Mouse (Mus musculus): Measurements from ENCODE around the gene P2rx3. TPM values are rescaled to one million over a fixed set of nuclear protein-coding genes. Genes with fewer than 3 reads are reported as not detected.

The P2rx3 gene
- polyA plus RNA-seq, 2 experiments, result 0.17 to 0.22 TPM

GRCm38 (mm10) chr2:84967318-84967991 is 69.8 kb downstream of the P2rx3 start:
- H3K27ac ChIP-seq, result no peak overlapping the region; the same call in 1 of the 2 replicates
- H3K4me3 ChIP-seq (ENCODE audit: insufficient read depth in 1 of 2, low read depth in 2 of 2, low read length in 2 of 2), result no peak overlapping the region
- no peaks in the 10 kb centered on the region; a peak in 3 of 4 replicates for H3K4me1 ChIP-seq (replicated peaks; ENCODE audit: control insufficient read depth in 2 of 2, insufficient read depth in 2 of 2, low read length in 1 of 2)
- no peak overlapping the region for H3K9ac ChIP-seq (replicated peaks)
- DNase-seq (ENCODE audit: low read depth in 3 of 3, low spot score in 3 of 3), result no peak
- H3K4me2 ChIP-seq (ENCODE audit: low read depth), result no peak overlapping the region
- no peaks in the 10 kb centered on the region for H3K9me3 ChIP-seq (ENCODE audit: control insufficient read depth, low read length)
- no peak for TF ChIP-seq CTCF (IDR thresholded peaks at IDR 0.05; ENCODE audit: low read depth)
- no peaks in the 10 kb centered on the region for H3K27me3 ChIP-seq (ENCODE audit: control insufficient read depth, insufficient read depth, low read length)
- no peaks in the 10 kb centered on the region for H3K36me3 ChIP-seq (replicated peaks; ENCODE audit: control insufficient read depth, insufficient read depth, low read depth)
- no peak for ATAC-seq (ENCODE audit: insufficient read depth)
- WGBS (ENCODE audit: insufficient replicate concordance), result 33% methylated on average over 5 of the region's 5 CpGs

DNA sequence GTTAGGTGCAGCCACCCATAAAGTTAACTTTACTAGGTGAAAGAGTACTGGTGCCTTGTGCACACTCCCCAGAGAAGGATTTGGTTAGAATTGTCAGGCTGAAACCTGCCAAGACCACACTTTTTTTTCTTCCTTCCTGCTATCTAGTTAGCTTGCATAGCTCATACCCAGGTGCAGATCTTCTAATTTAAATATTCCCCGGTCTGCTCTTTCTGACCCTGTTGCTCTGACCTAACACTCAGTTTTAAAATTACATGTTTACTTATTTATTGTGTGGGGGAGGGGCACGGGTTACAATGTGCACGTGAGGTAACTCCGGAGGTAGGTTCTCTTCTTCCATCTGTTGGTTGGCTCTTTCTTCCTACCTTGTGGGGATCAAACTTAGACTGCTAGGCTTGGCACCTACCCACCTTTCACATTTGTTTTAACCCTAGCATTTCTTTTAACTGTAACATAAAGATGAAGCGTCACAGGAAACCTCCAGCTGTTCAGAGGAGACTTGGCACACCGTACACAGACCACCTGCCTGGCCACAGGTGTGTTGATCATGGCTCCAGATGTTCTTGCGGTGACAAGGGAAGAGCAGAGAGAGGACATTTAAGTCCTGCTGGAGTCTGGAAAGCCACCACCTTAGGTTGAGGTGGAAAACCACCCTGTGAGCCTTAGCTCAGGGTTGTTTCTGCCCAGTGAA is 73.0 kb downstream of the P2rx3 start:
- TF ChIP-seq CTCF (IDR thresholded peaks at IDR 0.05; ENCODE audit: low read depth), result no peak
- TF ChIP-seq EP300 (IDR thresholded peaks at IDR 0.05; ENCODE audit: low read depth), result no peak
- ATAC-seq (ENCODE audit: insufficient read depth) (no peak), DNase-seq (ENCODE audit: low read depth in 3 of 3, low spot score in 3 of 3) (no peak)
- Histone ChIP-seq H3K27ac (no peak overlapping the region), H3K4me2 (ENCODE audit: low read depth) (no peak overlapping the region), H3K9me3 (ENCODE audit: control insufficient read depth, low read length) (no peaks in the 10 kb centered on the region), H3K27me3 (ENCODE audit: control insufficient read depth, insufficient read depth, low read length) (no peaks in the 10 kb centered on the region), H3K36me3 (replicated peaks; ENCODE audit: control insufficient read depth, insufficient read depth, low read depth) (peaks cover 6% of the 10 kb centered on the region), H3K9ac (replicated peaks) (no peak overlapping the region), H3K4me1 (replicated peaks; ENCODE audit: control insufficient read depth in 2 of 2, insufficient read depth in 2 of 2, low read length in 1 of 2) (no peaks in the 10 kb centered on the region; a peak in 3 of 4 replicates), H3K4me3 (ENCODE audit: insufficient read depth in 1 of 2, low read depth in 2 of 2, low read length in 2 of 2) (no peak overlapping the region)
- 84% methylated on average over 7 of the region's 7 CpGs for WGBS (ENCODE audit: insufficient replicate concordance)

- Histone ChIP-seq H3K36me3 (replicated peaks; ENCODE audit: control insufficient read depth, insufficient read depth, low read depth) (peaks cover 17% of the 10 kb centered on the region), H3K4me1 (replicated peaks; ENCODE audit: control insufficient read depth in 2 of 2, insufficient read depth in 2 of 2, low read length in 1 of 2) (no peaks in the 10 kb centered on the region; a peak in 3 of 4 replicates), H3K4me3 (ENCODE audit: insufficient read depth in 1 of 2, low read depth in 2 of 2, low read length in 2 of 2) (no peak overlapping the region), H3K9me3 (ENCODE audit: control insufficient read depth, low read length) (no peaks in the 10 kb centered on the region), H3K27ac (no peak overlapping the region), H3K27me3 (ENCODE audit: control insufficient read depth, insufficient read depth, low read length) (no peaks in the 10 kb centered on the region), H3K9ac (replicated peaks) (no peak overlapping the region), H3K4me2 (ENCODE audit: low read depth) (no peak overlapping the region)
- ATAC-seq (ENCODE audit: insufficient read depth) (no peak), DNase-seq (ENCODE audit: low read depth in 3 of 3, low spot score in 3 of 3) (no peak)
- no peak for TF ChIP-seq CTCF (IDR thresholded peaks at IDR 0.05; ENCODE audit: low read depth)
- TF ChIP-seq EP300 (IDR thresholded peaks at IDR 0.05; ENCODE audit: low read depth), result no peak
- 51% methylated on average over 6 of the region's 6 CpGs for WGBS (ENCODE audit: insufficient replicate concordance)
These were observed 74.3 kb downstream of the P2rx3 start for GRCm38 (mm10) chr2:84962906-84963507.

DNA sequence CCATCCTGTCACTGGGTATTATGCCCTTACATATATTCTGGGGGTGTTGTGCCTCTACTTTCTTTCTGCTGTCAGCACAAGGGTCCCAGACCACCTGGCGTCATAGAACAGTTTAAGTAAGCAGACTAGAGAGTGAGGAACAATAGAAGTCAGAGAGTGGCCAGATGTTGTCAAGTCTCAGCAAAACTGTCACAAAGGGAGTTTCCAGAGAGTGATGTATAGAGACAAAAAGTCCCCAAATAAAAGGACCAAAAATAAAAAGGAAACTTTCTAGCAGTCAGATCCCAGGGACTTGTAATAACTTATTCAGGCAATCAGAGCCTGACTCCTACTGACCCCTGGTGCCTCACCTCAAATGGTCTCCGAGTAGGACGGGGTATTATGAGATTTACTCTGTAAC is 75.4 kb downstream of the P2rx3 start:
- DNase-seq (ENCODE audit: low read depth in 3 of 3, low spot score in 3 of 3), result no peak
- peaks cover 28% of the 10 kb centered on the region for H3K36me3 ChIP-seq (replicated peaks; ENCODE audit: control insufficient read depth, insufficient read depth, low read depth)
- H3K27me3 ChIP-seq (ENCODE audit: control insufficient read depth, insufficient read depth, low read length), result no peaks in the 10 kb centered on the region
- TF ChIP-seq CTCF (IDR thresholded peaks at IDR 0.05; ENCODE audit: low read depth) (no peak), EP300 (IDR thresholded peaks at IDR 0.05; ENCODE audit: low read depth) (no peak)
- no peak overlapping the region for H3K4me2 ChIP-seq (ENCODE audit: low read depth)
- no peaks in the 10 kb centered on the region; a peak in 3 of 4 replicates for H3K4me1 ChIP-seq (replicated peaks; ENCODE audit: control insufficient read depth in 2 of 2, insufficient read depth in 2 of 2, low read length in 1 of 2)
- ATAC-seq (ENCODE audit: insufficient read depth), result no peak
- H3K9ac ChIP-seq (replicated peaks), result no peak overlapping the region
- no peak overlapping the region for H3K27ac ChIP-seq
- WGBS (ENCODE audit: insufficient replicate concordance), result 82% methylated on average over 3 of the region's 3 CpGs
- H3K9me3 ChIP-seq (ENCODE audit: control insufficient read depth, low read length), result no peaks in the 10 kb centered on the region
- H3K4me3 ChIP-seq (ENCODE audit: insufficient read depth in 1 of 2, low read depth in 2 of 2, low read length in 2 of 2), result no peak overlapping the region

DNA sequence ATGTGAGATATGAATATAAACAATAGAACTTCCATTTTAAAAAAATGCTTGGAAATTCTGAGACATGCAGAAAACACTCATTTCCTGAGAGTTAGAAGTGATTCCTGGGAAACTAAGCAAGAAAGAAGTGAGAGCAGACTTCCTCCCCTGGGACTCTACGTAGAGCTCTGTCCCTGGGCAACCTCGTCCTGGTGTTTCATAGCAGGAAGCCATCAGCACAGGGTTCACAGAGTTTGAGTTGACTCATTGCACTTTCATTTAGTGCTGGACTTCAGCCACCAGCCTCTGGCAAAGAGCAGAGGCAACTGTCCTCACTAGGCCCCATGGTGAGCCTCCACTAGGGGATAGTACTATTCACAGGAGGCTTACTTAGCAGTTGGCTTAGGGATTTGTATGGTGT is 76.0 kb downstream of the P2rx3 start:
- no peak overlapping the region for H3K9ac ChIP-seq (replicated peaks)
- no peak overlapping the region for H3K4me3 ChIP-seq (ENCODE audit: insufficient read depth in 1 of 2, low read depth in 2 of 2, low read length in 2 of 2)
- H3K9me3 ChIP-seq (ENCODE audit: control insufficient read depth, low read length), result no peaks in the 10 kb centered on the region
- TF ChIP-seq CTCF (IDR thresholded peaks at IDR 0.05; ENCODE audit: low read depth) (no peak), EP300 (IDR thresholded peaks at IDR 0.05; ENCODE audit: low read depth) (no peak)
- H3K4me1 ChIP-seq (replicated peaks; ENCODE audit: control insufficient read depth in 2 of 2, insufficient read depth in 2 of 2, low read length in 1 of 2), result no peaks in the 10 kb centered on the region; a peak in 3 of 4 replicates
- DNase-seq (ENCODE audit: low read depth in 3 of 3, low spot score in 3 of 3) (no peak), ATAC-seq (ENCODE audit: insufficient read depth) (no peak)
- no peak overlapping the region for H3K4me2 ChIP-seq (ENCODE audit: low read depth)
- H3K36me3 ChIP-seq (replicated peaks; ENCODE audit: control insufficient read depth, insufficient read depth, low read depth), result peaks cover 34% of the 10 kb centered on the region
- H3K27me3 ChIP-seq (ENCODE audit: control insufficient read depth, insufficient read depth, low read length), result no peaks in the 10 kb centered on the region
- no peak overlapping the region for H3K27ac ChIP-seq
- WGBS (ENCODE audit: insufficient replicate concordance), result 60% methylated on average over 2 of the region's 2 CpGs
